8 mouse cellular contexts compared by ENCODE assay signal in genomic region chr1:128357452-128357851, GRCm38 (mm10). TPM values are rescaled to one million over a fixed set of nuclear protein-coding genes. Genes with fewer than 3 reads are reported as not detected.
DNase-seq lines count a peak whose midpoint lies in the region; ATAC-seq and TF ChIP-seq lines count a peak whose summit lies in the region.

No protein-coding gene starts in this region.

- peaks cover 20% of the 10 kb centered on the region for H3K4me1 ChIP-seq in lung, embryonic 15.5 days
- peaks cover 8% of the 10 kb centered on the region for H3K4me1 ChIP-seq in lung, adult 2 months (ENCODE audit: control insufficient read depth, insufficient read depth, low read length)
- no peaks in the 10 kb centered on the region; the same call in 1 of the 2 replicates for H3K4me1 ChIP-seq in bone marrow, adult 2 months (ENCODE audit: control insufficient read depth, insufficient read depth, low read length)
- H3K4me1 ChIP-seq in hindbrain, embryonic 12.5 days: peaks cover 17% of the 10 kb centered on the region
- H3K4me1 ChIP-seq in midbrain, embryonic 14.5 days (ENCODE audit: control insufficient read depth, insufficient read depth, low read length): peaks cover 6% of the 10 kb centered on the region; the same call in 1 of the 2 replicates

- ATAC-seq in lung, embryonic 15.5 days (ENCODE audit: borderline replicate concordance, extremely low read depth, low FRiP score, low TSS enrichment): no peak
- ATAC-seq in hindbrain, embryonic 12.5 days (ENCODE audit: low FRiP score): no peak
- no peak for ATAC-seq in midbrain, embryonic 14.5 days (ENCODE audit: low FRiP score, low TSS enrichment)

- WGBS in lung, embryonic 15.5 days: 38% methylated on average over 3 of the region's 3 CpGs
- 26% methylated on average over 3 of the region's 3 CpGs for WGBS in lung, adult 2 months
- WGBS in bone marrow, adult 2 months: 6% methylated on average over 3 of the region's 3 CpGs
- 72% methylated on average over 3 of the region's 3 CpGs for WGBS in hindbrain, embryonic 12.5 days
- WGBS in midbrain, embryonic 14.5 days: 60% methylated on average over 3 of the region's 3 CpGs

- H3K9me3 ChIP-seq in lung, embryonic 15.5 days: no peaks in the 10 kb centered on the region
- H3K9me3 ChIP-seq in hindbrain, embryonic 12.5 days (replicated peaks): no peaks in the 10 kb centered on the region
- H3K9me3 ChIP-seq in midbrain, embryonic 14.5 days (ENCODE audit: control insufficient read depth, low read length): no peaks in the 10 kb centered on the region

- H3K27me3 ChIP-seq in lung, embryonic 15.5 days: no peaks in the 10 kb centered on the region
- no peaks in the 10 kb centered on the region for H3K27me3 ChIP-seq in hindbrain, embryonic 12.5 days
- no peaks in the 10 kb centered on the region for H3K27me3 ChIP-seq in midbrain, embryonic 14.5 days (ENCODE audit: control insufficient read depth, insufficient read depth, low read length)

- peak overlapping the region; percentile 60 for H3K4me2 ChIP-seq in lung, embryonic 15.5 days
- peak overlapping the region; percentile 67 for H3K4me2 ChIP-seq in hindbrain, embryonic 12.5 days (replicated peaks)
- H3K4me2 ChIP-seq in midbrain, embryonic 14.5 days (ENCODE audit: low read length): peak overlapping the region; percentile 81; the same call in 1 of the 2 replicates

- H3K9ac ChIP-seq in lung, embryonic 15.5 days: peak overlapping the region; percentile 14
- 0 out of 2 replicates have a peak overlapping the region, but pooled peaks have one; percentile 13 for H3K9ac ChIP-seq in hindbrain, embryonic 12.5 days
- H3K9ac ChIP-seq in midbrain, embryonic 14.5 days (replicated peaks; ENCODE audit: low read length): no peak overlapping the region

- no peak for DNase-seq in lung, adult 2 months
- no peak for DNase-seq in midbrain, embryonic 14.5 days
- DNase-seq in testis, postnatal 14 days (ENCODE audit: low spot score): no peak
- DNase-seq in urinary bladder, adult 2 months (ENCODE audit: low spot score): no peak
- DNase-seq in kidney, postnatal 36 days: no peak

- no peak overlapping the region for H3K27ac ChIP-seq in lung, embryonic 15.5 days
- no peak overlapping the region for H3K27ac ChIP-seq in bone marrow, adult 2 months (ENCODE audit: control insufficient read depth, insufficient read depth, low read depth, low read length, poor library complexity)
- no peak overlapping the region for H3K27ac ChIP-seq in hindbrain, embryonic 12.5 days
- no peak overlapping the region for H3K27ac ChIP-seq in midbrain, embryonic 14.5 days (replicated peaks; ENCODE audit: low read depth, low read length)

- H3K36me3 ChIP-seq in lung, embryonic 15.5 days: peaks cover 35% of the 10 kb centered on the region
- H3K36me3 ChIP-seq in hindbrain, embryonic 12.5 days: peaks cover 20% of the 10 kb centered on the region
- H3K36me3 ChIP-seq in midbrain, embryonic 14.5 days (ENCODE audit: control insufficient read depth, insufficient read depth, low read length): peaks cover 18% of the 10 kb centered on the region

- TF ChIP-seq CTCF in lung, adult 2 months (IDR thresholded peaks at IDR 0.05; ENCODE audit: insufficient read depth, low read length): no peak
- TF ChIP-seq CTCF in bone marrow, adult 2 months (IDR thresholded peaks at IDR 0.05; ENCODE audit: control insufficient read depth, insufficient read depth, low read length): no peak

- peak overlapping the region; percentile 62 for H3K4me3 ChIP-seq in lung, embryonic 15.5 days
- no peak overlapping the region for H3K4me3 ChIP-seq in lung, adult 2 months (replicated peaks; ENCODE audit: extremely low read depth, low read depth, low read length)
- H3K4me3 ChIP-seq in bone marrow, adult 2 months (replicated peaks; ENCODE audit: control insufficient read depth, low read depth, low read length): peak overlapping the region; percentile 96
- peak overlapping the region; percentile 76 for H3K4me3 ChIP-seq in hindbrain, embryonic 12.5 days
- no peak overlapping the region for H3K4me3 ChIP-seq in midbrain, embryonic 14.5 days (replicated peaks; ENCODE audit: low read depth, low read length)

- no peak for TF ChIP-seq POLR2A in lung, adult 2 months (IDR thresholded peaks at IDR 0.05; ENCODE audit: borderline replicate concordance, extremely low read depth, low read depth, low read length)
- no peak for TF ChIP-seq POLR2A in bone marrow, adult 2 months (IDR thresholded peaks at IDR 0.05; ENCODE audit: borderline replicate concordance, control insufficient read depth, low read depth, low read length)

RNA-seq across cellular contexts. Expression of gene Mcm6, which starts 2.0 kb away (rescaled TPM):
- 266 and 268 TPM in 2 replicates for polyA plus RNA-seq in lung, embryonic 15.5 days (2015; fragmentation: Nextera tagmentation; extraction: Ambion mirVana)
- polyA plus RNA-seq in lung, adult 2 months (2012; rRNA removed): 6.9 and 11.5 TPM in 2 replicates
- polyA plus RNA-seq in bone marrow, adult 2 months (2011; ENCODE audit: insufficient read depth, insufficient read length, low replicate concordance, missing spikeins): 68.7 and 72.1 TPM in 2 replicates
- polyA plus RNA-seq in hindbrain, embryonic 12.5 days (2016; fragmentation: Nextera tagmentation; extraction: Ambion mirVana): 175 and 179 TPM in 2 replicates
- 41.3 and 77.8 TPM in 2 replicates for polyA plus RNA-seq in midbrain, embryonic 14.5 days (2014; fragmentation: Nextera tagmentation; extraction: Ambion mirVana)
- 14.0 and 18.5 TPM in 2 replicates for polyA plus RNA-seq in urinary bladder, adult 2 months (2012; rRNA removed)

RNA-seq across cellular contexts. Expression of gene Lct, which starts 29.3 kb away (rescaled TPM):
- polyA plus RNA-seq in lung, embryonic 15.5 days (2015; fragmentation: Nextera tagmentation; extraction: Ambion mirVana): 0.03 and 0.09 TPM in 2 replicates
- polyA plus RNA-seq in lung, adult 2 months (2012; rRNA removed): 0.09 and 0.17 TPM in 2 replicates
- polyA plus RNA-seq in bone marrow, adult 2 months (2011; ENCODE audit: insufficient read depth, insufficient read length, low replicate concordance, missing spikeins): 0.22 and 0.32 TPM in 2 replicates
- 0.27 and 0.37 TPM in 2 replicates for polyA plus RNA-seq in hindbrain, embryonic 12.5 days (2016; fragmentation: Nextera tagmentation; extraction: Ambion mirVana)
- 0.12 TPM in 2 replicates for polyA plus RNA-seq in midbrain, embryonic 14.5 days (2014; fragmentation: Nextera tagmentation; extraction: Ambion mirVana)
- 0.41 and 0.50 TPM in 2 replicates for polyA plus RNA-seq in urinary bladder, adult 2 months (2012; rRNA removed)

RNA-seq across cellular contexts. Expression of gene Dars, which starts 59.7 kb away (rescaled TPM):
- polyA plus RNA-seq in lung, embryonic 15.5 days (2015; fragmentation: Nextera tagmentation; extraction: Ambion mirVana): 178 and 179 TPM in 2 replicates
- 8.9 and 12.2 TPM in 2 replicates for polyA plus RNA-seq in lung, adult 2 months (2012; rRNA removed)
- 30.1 and 47.0 TPM in 2 replicates for polyA plus RNA-seq in bone marrow, adult 2 months (2011; ENCODE audit: insufficient read depth, insufficient read length, low replicate concordance, missing spikeins)
- polyA plus RNA-seq in hindbrain, embryonic 12.5 days (2016; fragmentation: Nextera tagmentation; extraction: Ambion mirVana): 184 and 188 TPM in 2 replicates
- 96.7 and 111 TPM in 2 replicates for polyA plus RNA-seq in midbrain, embryonic 14.5 days (2014; fragmentation: Nextera tagmentation; extraction: Ambion mirVana)
- 44.2 and 48.1 TPM in 2 replicates for polyA plus RNA-seq in urinary bladder, adult 2 months (2012; rRNA removed)

Comparison
In these comparisons a context has a peak if more than half of its experiments do, and no peak if none do; other contexts are left out.
1. H3K4me3 ChIP-seq: peak in lung, embryonic 15.5 days (single experiment), bone marrow, adult 2 months (single experiment) and hindbrain, embryonic 12.5 days (single experiment); none in lung, adult 2 months (single experiment) and midbrain, embryonic 14.5 days (single experiment).
2. Peak in every context shown above with its lines, with median percentiles within 50 percentile points of each other: H3K4me2 ChIP-seq.